Mouse (Mus musculus) MEL (cell line): ENCODE data around the gene Rnf151.

Experiments
- CHD2 ChIP-seq: IDR thresholded peaks from 2 replicates; pipeline ENCODE4 v1.6.1; 2011; ENCODE audit warnings: low read length, improper control_type of control experiment
- CTCF ChIP-seq, 3 experiments: IDR thresholded peaks in 2 of 3; conservative IDR thresholded peaks in 1 of 3; 2 replicates each; pipeline ENCODE4 v1.5.1; 2011 to 2012; ENCODE audit warnings: low read length in 3 of 3, low read depth in 2 of 3, mild to moderate bottlenecking in 2 of 3, improper control_type of control experiment in 1 of 3, inconsistent platforms in 1 of 3, mixed read lengths in 1 of 3, moderate library complexity in 1 of 3; ENCODE audit not compliant: control insufficient read depth in 1 of 3, insufficient read depth in 1 of 3, poor library complexity in 1 of 3, severe bottlenecking in 1 of 3
- EP300 ChIP-seq, 2 experiments: IDR thresholded peaks; 2 replicates each; pipeline ENCODE4 v1.6.1; 2011; ENCODE audit warnings: improper control_type of control experiment in 2 of 2, low read length in 2 of 2, low read depth in 1 of 2, mild to moderate bottlenecking in 1 of 2
- POLR2A ChIP-seq, 2 experiments: IDR thresholded peaks; 2 replicates each; pipeline ENCODE4 v1.6.1; 2011 to 2012; ENCODE audit warnings: low read length in 2 of 2, mild to moderate bottlenecking in 2 of 2, control low read depth in 1 of 2, improper control_type of control experiment in 1 of 2, low read depth in 1 of 2, moderate library complexity in 1 of 2; ENCODE audit not compliant: control insufficient read depth in 1 of 2, insufficient read depth in 1 of 2, poor library complexity in 1 of 2
- ZC3H11A ChIP-seq: IDR thresholded peaks from 2 replicates; pipeline ENCODE4 v1.6.1; 2012; ENCODE audit warnings: low read depth, mild to moderate bottlenecking, inconsistent platforms, low read length, improper control_type of control experiment

DNA sequence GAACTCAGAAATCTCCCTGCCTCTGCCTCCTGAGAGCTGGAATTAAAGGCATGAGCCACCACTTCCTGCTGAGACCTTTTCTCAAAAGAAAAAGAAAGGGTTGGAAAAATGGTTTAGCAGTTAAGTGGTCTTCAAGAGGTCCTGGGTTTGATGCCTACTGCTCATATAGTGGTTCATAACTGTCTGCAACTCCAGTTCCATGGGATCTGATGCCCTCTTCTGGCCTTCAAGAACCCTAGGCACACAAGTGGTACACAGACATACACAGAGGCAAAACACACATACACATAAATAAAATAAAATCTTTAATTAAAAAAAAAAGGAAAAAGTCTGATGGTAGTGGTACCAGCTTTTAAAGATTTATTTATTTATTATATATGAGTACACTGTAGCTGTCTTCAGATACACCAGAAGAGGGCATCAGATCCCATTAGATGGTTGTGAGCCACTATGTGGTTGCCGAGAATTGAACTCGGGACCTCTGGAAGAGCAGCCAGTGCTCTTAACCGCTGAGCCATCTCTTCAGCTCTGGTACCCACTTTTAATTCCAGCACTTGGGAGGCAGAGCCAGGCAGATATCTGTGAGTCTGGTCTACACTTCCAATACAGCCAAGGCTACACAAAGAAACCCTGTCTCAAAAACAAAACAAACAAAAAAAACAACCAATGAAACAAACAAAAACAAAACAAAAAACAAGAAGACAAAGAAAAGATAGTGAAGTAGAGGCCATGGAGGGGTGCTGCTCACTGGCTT is 8.0 kb upstream of the Rnf151 start:
- TF ChIP-seq POLR2A (IDR thresholded peaks at IDR 0.05; ENCODE audit: control insufficient read depth in 1 of 2, insufficient read depth in 1 of 2, low read depth in 1 of 2, low read length in 2 of 2, poor library complexity in 1 of 2) (no peak), CTCF (IDR thresholded peaks at IDR 0.05 in 2 of 3, conservative IDR thresholded peaks at IDR 0.05 in 1 of 3; ENCODE audit: control insufficient read depth in 1 of 3, insufficient read depth in 1 of 3, low read depth in 2 of 3, low read length in 3 of 3, poor library complexity in 1 of 3, severe bottlenecking in 1 of 3) (peak in 2 of 3 experiments; percentile 11 to 28; a peak in 2 of 6 replicates), ZC3H11A (no peak), EP300 (IDR thresholded peaks at IDR 0.05; ENCODE audit: low read depth in 1 of 2, low read length in 2 of 2) (no peak), CHD2 (no peak)
